Mouse (Mus musculus) frontal cortex, postnatal 14 days (tissue): ENCODE measurements around the gene Ociad2.

Experiments used
- DNase-seq, 2 experiments: peaks; one replicate each; pipeline ENCODE4 v3.0.0; 2022; ENCODE audit warnings: low spot score in 2 of 2

Ociad2 gene

GRCm38 (mm10) chr5:73306486-73306885 lies 34.3 kb downstream of the Ociad2 start:
- DNase-seq: no peak

- no peak for DNase-seq
These were observed 36.3 kb downstream of the Ociad2 start for GRCm38 (mm10) chr5:73304507-73304906.

GRCm38 (mm10) chr5:73301601-73302307 lies 39.1 kb downstream of the Ociad2 start:
- no peak for DNase-seq

GRCm38 (mm10) chr5:73295916-73296315 lies 44.9 kb downstream of the Ociad2 start:
- no peak for DNase-seq

- DNase-seq: no peak
These were observed 45.8 kb downstream of the Ociad2 start for GRCm38 (mm10) chr5:73295016-73295415.

GRCm38 (mm10) chr5:73293458-73293827 lies 47.4 kb downstream of the Ociad2 start:
- no peak for DNase-seq

GRCm38 (mm10) chr5:73292502-73293457 lies 48.0 kb downstream of the Ociad2 start, which contains the start of gene Ociad1:
TSS of gene Ociad1 (plus strand) at chr5:73292784.
- peak; percentile 92 to 93 for DNase-seq

- no peak for DNase-seq
These were observed 50.9 kb downstream of the Ociad2 start for GRCm38 (mm10) chr5:73289900-73290299.

GRCm38 (mm10) chr5:73286603-73287002 lies 54.2 kb downstream of the Ociad2 start:
- DNase-seq: no peak

GRCm38 (mm10) chr5:73285470-73285978 lies 55.3 kb downstream of the Ociad2 start:
- DNase-seq: no peak

GRCm38 (mm10) chr5:73284046-73284445 lies 56.8 kb downstream of the Ociad2 start:
- DNase-seq: no peak

- no peak for DNase-seq
These were observed 60.3 kb downstream of the Ociad2 start for GRCm38 (mm10) chr5:73280567-73280850.

GRCm38 (mm10) chr5:73279732-73280566 lies 60.9 kb downstream of the Ociad2 start:
- no peak for DNase-seq

- no peak for DNase-seq
These were observed 61.6 kb downstream of the Ociad2 start for GRCm38 (mm10) chr5:73279190-73279589.

GRCm38 (mm10) chr5:73274941-73275340 lies 65.9 kb downstream of the Ociad2 start:
- DNase-seq: no peak

GRCm38 (mm10) chr5:73273171-73273570 lies 67.7 kb downstream of the Ociad2 start:
- DNase-seq: no peak
